Mouse (Mus musculus) R1 (cell line): ENCODE results near the gene Prrt1.

Experiments used
- DNase-seq: peaks from one replicate; pipeline ENCODE4 v3.0.0-alpha.2; 2018; ENCODE audit warnings: low read depth, low spot score

Prrt1 gene

GRCm38 (mm10) chr17:34629221-34629751 lies at the start of gene Prrt1:
TSS of gene Prrt1 (plus strand) at chr17:34629533.
- peak; percentile 85 for DNase-seq

GRCm38 (mm10) chr17:34582528-34582927 lies 46.8 kb upstream of the Prrt1 start:
- no peak for DNase-seq

- DNase-seq: no peak
Observed at GRCm38 (mm10) chr17:34583397-34583796, 45.9 kb upstream of the Prrt1 start.

GRCm38 (mm10) chr17:34583819-34584218 lies 45.5 kb upstream of the Prrt1 start:
- no peak for DNase-seq

- no peak for DNase-seq
Observed at GRCm38 (mm10) chr17:34585121-34585520, 44.2 kb upstream of the Prrt1 start.

GRCm38 (mm10) chr17:34585877-34586771 lies 43.2 kb upstream of the Prrt1 start:
- DNase-seq: peak; percentile 31

- DNase-seq: peak; percentile 97
Observed at GRCm38 (mm10) chr17:34586796-34587422, 42.4 kb upstream of the Prrt1 start.

DNA sequence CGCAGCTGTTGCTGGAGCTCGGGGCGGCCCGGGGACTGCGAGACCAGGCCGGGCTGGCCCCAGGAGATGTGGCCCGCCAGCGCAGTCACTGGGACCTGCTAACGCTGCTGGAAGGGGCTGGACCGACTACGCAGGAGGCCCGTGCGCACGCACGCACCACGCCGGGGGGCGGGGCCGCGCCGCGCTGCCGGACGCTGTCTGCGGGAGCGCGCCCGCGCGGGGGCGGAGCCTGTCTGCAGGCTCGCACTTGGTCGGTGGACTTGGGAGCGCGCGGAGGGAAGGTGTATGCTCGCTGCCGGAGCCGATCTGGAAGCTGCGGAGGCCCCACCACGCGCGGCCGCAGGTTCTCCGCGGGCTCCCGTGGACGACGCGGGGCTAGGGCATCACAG lies 41.9 kb upstream of the Prrt1 start:
- DNase-seq: peak; percentile 92

DNA sequence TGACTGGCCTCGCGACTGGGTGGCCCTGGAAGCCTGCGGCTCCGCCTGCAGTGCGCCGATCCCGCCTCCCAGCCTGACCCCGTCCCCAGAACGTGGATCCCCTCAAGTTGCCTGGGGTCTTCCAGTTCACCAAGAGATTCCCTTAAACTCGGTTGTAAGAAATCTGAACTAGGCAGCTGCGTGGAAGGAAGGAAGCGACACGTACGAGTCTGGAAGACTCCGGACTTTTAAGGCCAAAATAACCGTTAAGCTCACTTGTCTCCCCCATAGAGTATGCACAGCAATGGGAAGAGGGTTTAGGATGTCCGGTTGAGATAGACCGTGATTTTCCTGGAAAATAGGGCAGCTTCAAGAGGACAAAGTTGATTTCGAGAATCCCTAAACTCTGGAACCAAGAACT lies 41.5 kb upstream of the Prrt1 start:
- DNase-seq: no peak

DNA sequence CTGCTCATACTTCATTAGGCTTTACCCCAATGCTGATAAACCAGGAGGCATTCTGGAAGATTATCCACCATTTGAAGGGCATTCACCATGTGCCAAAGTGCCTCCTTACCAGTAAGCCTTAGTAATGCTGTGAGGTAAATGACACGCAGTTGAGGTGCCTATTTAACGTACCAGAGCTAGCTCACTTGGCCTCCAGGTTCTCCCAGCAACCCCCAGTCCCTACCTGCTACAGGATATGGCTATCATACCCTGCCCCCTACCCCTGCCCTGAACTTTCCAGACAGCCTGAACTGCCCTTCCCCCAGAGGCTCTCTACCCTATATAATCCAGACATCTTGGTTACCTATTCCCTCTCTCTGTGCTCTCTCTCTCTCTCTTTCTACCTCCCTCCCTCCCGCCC lies 40.6 kb upstream of the Prrt1 start:
- DNase-seq: no peak

DNA sequence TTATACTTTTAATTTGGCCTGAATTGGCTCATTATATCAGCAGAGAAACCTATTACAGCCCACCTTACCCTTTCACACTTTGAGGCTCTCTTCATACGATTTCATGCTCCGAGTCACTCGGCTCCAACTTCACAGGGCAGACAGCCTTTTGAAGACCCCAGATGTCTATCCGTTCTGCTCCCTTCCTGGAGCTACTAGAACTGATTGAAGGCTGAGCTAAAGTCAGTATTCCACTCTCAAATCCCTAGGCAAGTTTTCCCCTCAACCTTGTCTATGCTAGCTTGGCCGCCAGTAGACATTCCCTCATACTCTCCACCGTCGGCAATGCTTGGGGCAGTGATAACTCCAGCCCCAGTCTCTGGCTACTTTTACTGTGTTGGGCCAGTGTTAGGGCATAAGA lies 40.1 kb upstream of the Prrt1 start:
- DNase-seq: no peak

GRCm38 (mm10) chr17:34589681-34590101 lies 39.6 kb upstream of the Prrt1 start, which contains the start of gene Gpsm3:
TSS of gene Gpsm3 (plus strand) at chr17:34589806.
- peak; percentile 68 for DNase-seq

DNA sequence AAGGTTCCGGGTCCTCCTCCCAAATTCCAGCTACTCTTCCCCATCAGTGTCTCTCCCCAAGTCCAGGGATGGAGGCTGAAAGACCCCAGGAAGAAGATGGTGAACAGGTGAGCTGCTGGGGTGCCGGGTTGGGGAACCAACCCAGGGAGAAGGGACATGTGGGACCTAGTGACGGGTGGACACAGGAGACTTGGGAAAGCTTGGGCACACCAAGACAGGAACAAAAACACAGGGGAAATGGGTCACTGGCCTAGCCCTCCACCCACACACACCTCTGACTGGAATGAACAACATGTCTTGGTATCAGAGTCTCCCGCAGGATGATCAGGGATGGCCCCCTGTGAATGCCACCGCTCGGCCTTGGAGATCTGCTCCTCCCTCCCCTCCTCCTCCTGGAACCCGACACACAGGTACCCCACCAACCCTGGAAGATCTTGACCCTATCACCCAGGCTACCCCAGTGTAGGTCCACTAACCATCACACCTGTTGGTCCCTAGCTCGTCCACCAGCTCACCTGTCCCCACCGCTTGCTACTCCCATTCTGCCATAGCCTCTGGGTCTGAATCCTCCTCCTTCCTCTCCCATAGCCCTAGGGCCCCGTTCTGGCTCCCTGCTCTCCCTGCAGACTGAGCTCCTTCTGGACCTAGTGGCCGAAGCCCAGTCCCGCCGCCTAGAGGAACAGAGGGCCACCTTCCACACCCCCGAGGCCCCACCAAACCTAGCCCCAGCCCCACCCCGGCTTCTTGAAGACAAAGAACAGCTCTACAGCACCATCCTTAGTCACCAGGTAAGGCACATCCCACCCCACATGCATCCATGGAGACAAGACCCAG lies 39.0 kb upstream of the Prrt1 start:
- no peak for DNase-seq

DNA sequence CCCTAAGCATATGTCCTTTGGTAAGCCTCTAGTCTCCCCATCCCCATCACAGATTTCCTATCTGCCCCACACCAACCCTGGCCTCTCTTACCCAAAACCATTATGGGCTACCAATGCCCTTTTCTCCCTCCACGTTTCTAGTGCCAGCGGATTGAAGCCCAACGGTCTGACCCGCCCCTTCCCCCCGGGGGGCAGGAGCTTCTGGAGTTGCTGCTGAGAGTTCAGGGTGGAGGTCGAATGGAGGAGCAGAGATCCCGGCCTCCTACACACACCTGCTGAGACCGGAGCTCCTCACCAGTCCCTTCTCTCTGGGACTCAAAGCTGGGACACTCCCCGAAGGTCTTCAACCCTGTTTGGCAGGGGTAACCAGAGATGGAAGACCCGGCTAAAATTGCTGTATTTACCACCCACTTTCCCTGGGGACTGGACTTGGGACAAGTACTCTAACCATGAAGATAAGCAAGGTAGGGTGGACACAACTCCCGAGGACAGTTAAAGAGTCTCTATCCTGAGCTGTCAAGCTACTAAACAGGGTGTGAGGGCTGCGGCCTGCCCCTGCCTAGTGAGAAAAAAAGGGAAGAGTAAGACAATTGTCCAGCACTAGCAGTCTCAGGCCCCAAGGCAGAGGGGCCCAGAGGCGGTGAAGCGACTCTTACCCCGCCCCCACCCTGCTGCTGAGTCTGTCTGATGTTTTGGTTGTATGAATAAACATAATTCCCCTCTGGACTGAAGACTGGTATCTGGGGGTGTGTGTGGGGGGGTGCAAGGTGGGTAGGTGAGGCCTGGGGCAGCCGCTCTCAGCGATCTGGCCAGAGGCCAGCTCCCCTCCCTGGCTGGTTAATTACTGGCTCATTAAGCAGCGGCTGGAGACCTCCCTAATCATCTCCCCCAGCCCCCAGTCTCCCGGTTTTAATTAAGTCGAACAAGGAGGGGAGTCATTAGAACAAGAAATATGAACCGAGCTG lies 38.0 kb upstream of the Prrt1 start, which contains the start of gene Pbx2:
Gene Pbx2, plus strand, starts transcription at position 238 of the 965 bp plus-strand sequence.
- peak; percentile 41 for DNase-seq

GRCm38 (mm10) chr17:34591994-34592375 lies 37.3 kb upstream of the Prrt1 start:
- peak; percentile 85 for DNase-seq

DNA sequence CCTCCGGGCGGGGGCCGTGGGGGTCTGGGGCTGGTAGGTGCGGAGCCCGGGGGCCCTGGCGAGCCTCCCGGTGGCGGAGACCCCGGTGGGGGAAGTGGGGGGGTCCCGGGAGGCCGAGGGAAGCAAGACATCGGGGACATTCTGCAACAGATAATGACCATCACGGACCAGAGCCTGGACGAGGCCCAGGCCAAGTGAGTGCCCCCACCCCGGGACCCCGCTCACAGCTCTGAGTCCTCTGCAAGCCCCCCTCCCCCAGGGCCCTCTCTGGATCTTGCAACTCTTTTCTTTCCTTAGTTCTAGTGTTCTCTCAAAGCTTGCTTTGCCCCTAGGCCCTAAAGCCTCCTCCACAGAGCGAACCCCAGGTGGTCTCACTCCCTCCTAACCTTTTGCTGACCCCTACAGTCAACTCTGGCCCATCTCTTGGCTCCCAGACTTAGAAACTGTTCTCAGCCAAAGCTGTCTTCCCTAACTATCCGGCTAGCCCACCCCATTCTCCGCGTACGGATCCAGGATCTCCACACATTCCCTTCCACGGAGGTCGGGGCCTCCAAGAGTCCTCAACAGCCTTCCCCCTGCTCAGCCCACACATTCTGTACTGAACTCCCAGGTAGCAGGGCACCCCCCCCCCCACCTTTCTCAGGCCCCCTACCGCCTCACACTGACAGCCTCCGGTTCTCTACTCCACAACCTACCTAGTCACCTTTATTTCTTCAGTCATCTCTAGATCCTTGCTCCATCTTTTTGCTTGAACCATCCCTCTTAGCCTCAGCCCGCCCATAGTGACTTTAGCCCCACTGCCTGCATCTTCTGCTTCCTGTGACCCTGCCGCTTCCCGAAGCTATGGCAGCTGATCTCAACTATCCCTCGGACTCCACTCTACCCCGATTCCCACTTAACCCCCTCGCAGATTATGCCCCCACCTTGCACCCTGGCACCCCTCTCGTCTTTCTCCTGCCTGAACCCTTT lies 36.5 kb upstream of the Prrt1 start:
- peak; percentile 79 for DNase-seq

- peak; percentile 38 for DNase-seq
Observed at GRCm38 (mm10) chr17:34593752-34594525, 35.4 kb upstream of the Prrt1 start.

GRCm38 (mm10) chr17:34596098-34596497 lies 33.2 kb upstream of the Prrt1 start:
- DNase-seq: no peak
